In genomic region chr5:122653112-122653445, GRCm38 (mm10) we compare ENCODE assay signal across 8 mouse cellular contexts. TPM values are rescaled to one million over a fixed set of nuclear protein-coding genes. Genes with fewer than 3 reads are reported as not detected.
DNase-seq lines count a peak whose midpoint lies in the region; ATAC-seq and TF ChIP-seq lines count a peak whose summit lies in the region.

No protein-coding gene starts in this region.

- peaks cover 15% of the 10 kb centered on the region for H3K4me1 ChIP-seq in embryonic facial prominence, embryonic 12.5 days
- peaks cover 22% of the 10 kb centered on the region for H3K4me1 ChIP-seq in neural tube, embryonic 12.5 days

- no peak overlapping the region for H3K4me3 ChIP-seq in left cerebral cortex, adult 2 months
- H3K4me3 ChIP-seq in embryonic facial prominence, embryonic 12.5 days = no peak overlapping the region
- no peak overlapping the region for H3K4me3 ChIP-seq in neural tube, embryonic 12.5 days

- intact Hi-C loops in left cerebral cortex, adult 2 months (cut with DNase I) = loop anchor here (1.0 to 5.0 kb wide), 3 partner anchors 54 to 151 kb away; partner anchors contain the start of genes Atp2a2, Camkk2 and P2rx4
- intact Hi-C loops in left cerebral cortex, postnatal 25 days (cut with DNase I) = loop anchor here (2.0 kb wide), 2 partner anchors 54 to 124 kb away; partner anchors contain the start of gene P2rx4

- H3K27me3 ChIP-seq in embryonic facial prominence, embryonic 12.5 days = no peaks in the 10 kb centered on the region
- no peaks in the 10 kb centered on the region for H3K27me3 ChIP-seq in neural tube, embryonic 12.5 days (replicated peaks)

- no peak for DNase-seq in left cerebral cortex, adult 2 months (ENCODE audit: extremely low spot score in 1 of 2, low spot score in 2 of 2)
- DNase-seq in left cerebral cortex, adult 11 months (ENCODE audit: low spot score) = no peak
- peak; percentile 34 to 84 for DNase-seq in left cerebral cortex, postnatal 25 days (ENCODE audit: low spot score in 2 of 2)
- DNase-seq in spleen, postnatal 4 days (ENCODE audit: low spot score in 2 of 2) = no peak
- no peak for DNase-seq in lung, postnatal 14 days

- ATAC-seq in embryonic facial prominence, embryonic 12.5 days (ENCODE audit: insufficient number of reproducible peaks, insufficient read depth, low FRiP score, low TSS enrichment) = no peak
- ATAC-seq in neural tube, embryonic 12.5 days (ENCODE audit: low FRiP score, low read depth) = no peak
- ATAC-seq in megakaryocyte-erythroid progenitor cell, adult 5-6 weeks (replicated peaks; ENCODE audit: low FRiP score, low TSS enrichment, poor library complexity, severe bottlenecking) = no peak

- H3K36me3 ChIP-seq in embryonic facial prominence, embryonic 12.5 days = no peaks in the 10 kb centered on the region
- H3K36me3 ChIP-seq in neural tube, embryonic 12.5 days = no peaks in the 10 kb centered on the region

- 71% methylated on average over 10 of the region's 10 CpGs for WGBS in embryonic facial prominence, embryonic 12.5 days
- 37% methylated on average over 10 of the region's 10 CpGs for WGBS in neural tube, embryonic 12.5 days

- H3K27ac ChIP-seq in left cerebral cortex, adult 2 months = peak overlapping the region; percentile 90
- 0 out of 2 replicates have a peak overlapping the region, but pooled peaks have one; percentile 68 for H3K27ac ChIP-seq in embryonic facial prominence, embryonic 12.5 days
- peak overlapping the region; percentile 33; the same call in 1 of the 2 replicates for H3K27ac ChIP-seq in neural tube, embryonic 12.5 days

- TF ChIP-seq CTCF in left cerebral cortex, adult 2 months (IDR thresholded peaks at IDR 0.05) = no peak

- H3K4me2 ChIP-seq in embryonic facial prominence, embryonic 12.5 days (replicated peaks) = no peak overlapping the region
- H3K4me2 ChIP-seq in neural tube, embryonic 12.5 days (replicated peaks) = 0 out of 2 replicates have a peak overlapping the region, but pooled peaks have one; percentile 14

- no peaks in the 10 kb centered on the region for H3K9me3 ChIP-seq in embryonic facial prominence, embryonic 12.5 days
- no peaks in the 10 kb centered on the region for H3K9me3 ChIP-seq in neural tube, embryonic 12.5 days

- H3K9ac ChIP-seq in embryonic facial prominence, embryonic 12.5 days = no peak overlapping the region
- no peak overlapping the region for H3K9ac ChIP-seq in neural tube, embryonic 12.5 days

RNA-seq across cellular contexts. Expression of gene P2rx7, which starts 9.4 kb away (rescaled TPM):
- 1 to 10 TPM; 6.2 to 7.7 TPM for total RNA-seq in left cerebral cortex, adult 2 months (2021)
- polyA plus RNA-seq in embryonic facial prominence, embryonic 12.5 days (2016; fragmentation: Nextera tagmentation; extraction: Ambion mirVana) = 0.74 and 0.96 TPM in 2 replicates
- total RNA-seq in left cerebral cortex, postnatal 25 days (2021) = 1 to 10 TPM; 7.9 to 8.3 TPM
- 2.8 and 3.2 TPM in 2 replicates for polyA plus RNA-seq in neural tube, embryonic 12.5 days (2016; fragmentation: Nextera tagmentation; extraction: Ambion mirVana)
- 1.2 and 3.0 TPM in 2 replicates for total RNA-seq in megakaryocyte-erythroid progenitor cell, adult 5-6 weeks (2014; fragmentation: Nextera tagmentation)
- 1.9 and 2.9 TPM in 2 replicates for total RNA-seq in megakaryocyte-erythroid progenitor cell, adult 5-6 weeks (2017)

RNA-seq across cellular contexts. Expression of gene Ift81, which starts 38.8 kb away (rescaled TPM):
- 10 to 100 TPM; 46.4 to 49.2 TPM for total RNA-seq in left cerebral cortex, adult 2 months (2021)
- 43.5 and 44.9 TPM in 2 replicates for polyA plus RNA-seq in embryonic facial prominence, embryonic 12.5 days (2016; fragmentation: Nextera tagmentation; extraction: Ambion mirVana)
- 10 to 100 TPM; 39.5 to 40.1 TPM for total RNA-seq in left cerebral cortex, postnatal 25 days (2021)
- polyA plus RNA-seq in neural tube, embryonic 12.5 days (2016; fragmentation: Nextera tagmentation; extraction: Ambion mirVana) = 47.4 and 51.5 TPM in 2 replicates
- 1.7 and 6.7 TPM in 2 replicates for total RNA-seq in megakaryocyte-erythroid progenitor cell, adult 5-6 weeks (2014; fragmentation: Nextera tagmentation)
- total RNA-seq in megakaryocyte-erythroid progenitor cell, adult 5-6 weeks (2017) = 4.7 and 6.1 TPM in 2 replicates

RNA-seq across cellular contexts. Expression of gene P2rx4, which starts 54.3 kb away (rescaled TPM):
- 10 to 100 TPM; 19.3 to 20.1 TPM for total RNA-seq in left cerebral cortex, adult 2 months (2021)
- polyA plus RNA-seq in embryonic facial prominence, embryonic 12.5 days (2016; fragmentation: Nextera tagmentation; extraction: Ambion mirVana) = 8.1 and 8.6 TPM in 2 replicates
- total RNA-seq in left cerebral cortex, postnatal 25 days (2021) = 10 to 100 TPM; 14.9 to 16.7 TPM
- 13.0 and 15.2 TPM in 2 replicates for polyA plus RNA-seq in neural tube, embryonic 12.5 days (2016; fragmentation: Nextera tagmentation; extraction: Ambion mirVana)
- total RNA-seq in megakaryocyte-erythroid progenitor cell, adult 5-6 weeks (2014; fragmentation: Nextera tagmentation) = 15.5 and 29.1 TPM in 2 replicates
- total RNA-seq in megakaryocyte-erythroid progenitor cell, adult 5-6 weeks (2017) = 5.7 and 8.8 TPM in 2 replicates

Comparison
In these comparisons a context has a peak if more than half of its experiments do, and no peak if none do; other contexts are left out.
1. DNase-seq: peak in left cerebral cortex, postnatal 25 days (2 of 2); none in left cerebral cortex, adult 2 months (0 of 2), left cerebral cortex, adult 11 months (single experiment), spleen, postnatal 4 days (0 of 2) and lung, postnatal 14 days (single experiment).
2. H3K27ac ChIP-seq: peak in every context shown above with its lines; median percentile 90 in left cerebral cortex, adult 2 months; 68 in embryonic facial prominence, embryonic 12.5 days; 33 in neural tube, embryonic 12.5 days.
3. RNA of gene Ift81, which starts 38.8 kb away (total RNA-seq): 46.4 to 49.2 TPM in left cerebral cortex, adult 2 months and 39.5 to 40.1 TPM in left cerebral cortex, postnatal 25 days; 1.7 to 6.7 TPM in megakaryocyte-erythroid progenitor cell, adult 5-6 weeks; every median in the first group is over 4 times any median in the second.